Comparison of ENCODE assay signal across 8 mouse cellular contexts in genomic region chr11:58214391-58215048, GRCm38 (mm10). TPM values are rescaled to one million over a fixed set of nuclear protein-coding genes. Genes with fewer than 3 reads are reported as not detected.
DNase-seq lines count a peak whose midpoint lies in the region; ATAC-seq lines count a peak whose summit lies in the region.

No protein-coding gene starts in this region.

- no peaks in the 10 kb centered on the region for H3K36me3 ChIP-seq in embryonic facial prominence, embryonic 12.5 days
- H3K36me3 ChIP-seq in intestine, embryonic 16.5 days (ENCODE audit: control insufficient read depth, insufficient read depth, low read length): no peaks in the 10 kb centered on the region
- H3K36me3 ChIP-seq in limb, embryonic 10.5 days: no peaks in the 10 kb centered on the region
- no peaks in the 10 kb centered on the region for H3K36me3 ChIP-seq in midbrain, embryonic 10.5 days

- ATAC-seq in embryonic facial prominence, embryonic 12.5 days (ENCODE audit: insufficient number of reproducible peaks, insufficient read depth, low FRiP score, low TSS enrichment): peak; percentile 77
- ATAC-seq in granulocyte monocyte progenitor cell, adult 5-6 weeks (replicated peaks; ENCODE audit: poor library complexity, severe bottlenecking): peak; percentile 90
- ATAC-seq in intestine, embryonic 16.5 days: peak; percentile 91

- H3K9me3 ChIP-seq in embryonic facial prominence, embryonic 12.5 days: no peaks in the 10 kb centered on the region
- no peaks in the 10 kb centered on the region for H3K9me3 ChIP-seq in intestine, embryonic 16.5 days (ENCODE audit: control insufficient read depth, low read length)
- H3K9me3 ChIP-seq in limb, embryonic 10.5 days (replicated peaks): no peaks in the 10 kb centered on the region
- no peaks in the 10 kb centered on the region for H3K9me3 ChIP-seq in midbrain, embryonic 10.5 days (replicated peaks)

- 41% methylated on average over 17 of the region's 17 CpGs for WGBS in embryonic facial prominence, embryonic 12.5 days
- 24% methylated on average over 17 of the region's 17 CpGs for WGBS in intestine, embryonic 16.5 days
- 37% methylated on average over 17 of the region's 17 CpGs for WGBS in limb, embryonic 10.5 days
- WGBS in midbrain, embryonic 10.5 days: 51% methylated on average over 16 of the region's 17 CpGs

- peaks cover 11% of the 10 kb centered on the region for H3K4me1 ChIP-seq in embryonic facial prominence, embryonic 12.5 days
- H3K4me1 ChIP-seq in intestine, embryonic 16.5 days (ENCODE audit: control insufficient read depth, insufficient read depth, low read length): peaks cover 6% of the 10 kb centered on the region
- H3K4me1 ChIP-seq in limb, embryonic 10.5 days: peaks cover 36% of the 10 kb centered on the region
- peaks cover 15% of the 10 kb centered on the region for H3K4me1 ChIP-seq in midbrain, embryonic 10.5 days

- peak overlapping the region; percentile 32 for H3K4me3 ChIP-seq in embryonic facial prominence, embryonic 12.5 days
- H3K4me3 ChIP-seq in intestine, embryonic 16.5 days (ENCODE audit: low read length): peak overlapping the region; percentile 61
- peak overlapping the region; percentile 46 for H3K4me3 ChIP-seq in limb, embryonic 10.5 days
- H3K4me3 ChIP-seq in midbrain, embryonic 10.5 days: peak overlapping the region; percentile 36

- H3K27ac ChIP-seq in embryonic facial prominence, embryonic 12.5 days: no peak overlapping the region
- 0 out of 2 replicates have a peak overlapping the region, but pooled peaks have one; percentile 27 for H3K27ac ChIP-seq in intestine, embryonic 16.5 days (ENCODE audit: low read length)
- 0 out of 2 replicates have a peak overlapping the region, but pooled peaks have one; percentile 51 for H3K27ac ChIP-seq in limb, embryonic 10.5 days
- peak overlapping the region; percentile 61 for H3K27ac ChIP-seq in midbrain, embryonic 10.5 days (replicated peaks)

- H3K27me3 ChIP-seq in embryonic facial prominence, embryonic 12.5 days: peaks cover 4% of the 10 kb centered on the region; the same call in 1 of the 2 replicates
- H3K27me3 ChIP-seq in intestine, embryonic 16.5 days (replicated peaks; ENCODE audit: control insufficient read depth, insufficient read depth, low read length): no peaks in the 10 kb centered on the region
- H3K27me3 ChIP-seq in limb, embryonic 10.5 days (ENCODE audit: low read depth, poor library complexity, severe bottlenecking): no peaks in the 10 kb centered on the region
- no peaks in the 10 kb centered on the region for H3K27me3 ChIP-seq in midbrain, embryonic 10.5 days (ENCODE audit: low read depth, poor library complexity, severe bottlenecking)

- H3K4me2 ChIP-seq in embryonic facial prominence, embryonic 12.5 days (replicated peaks): peak overlapping the region; percentile 46
- H3K4me2 ChIP-seq in intestine, embryonic 16.5 days (ENCODE audit: low read depth, low read length): peak overlapping the region; percentile 70

- H3K9ac ChIP-seq in embryonic facial prominence, embryonic 12.5 days: no peak overlapping the region
- peak overlapping the region; percentile 77 for H3K9ac ChIP-seq in intestine, embryonic 16.5 days (ENCODE audit: low read depth, low read length)

- DNase-seq in ZHBTc4 (ENCODE audit: low read depth, low spot score): peak; percentile 74
- DNase-seq in limb, embryonic 10.5 days (ENCODE audit: low spot score): peak; percentile 44
- no peak for DNase-seq in midbrain, embryonic 10.5 days (ENCODE audit: low spot score)
- peak; percentile 14 for DNase-seq in right cerebral cortex, postnatal 4 days
- DNase-seq in cerebellum, adult 11 months: no peak

RNA-seq across cellular contexts. Expression of gene Irgm2, which starts 15.1 kb away (rescaled TPM):
- polyA plus RNA-seq in embryonic facial prominence, embryonic 12.5 days (2016; fragmentation: Nextera tagmentation; extraction: Ambion mirVana): 0.56 and 1.2 TPM in 2 replicates
- 5.2 and 5.4 TPM in 2 replicates for total RNA-seq in granulocyte monocyte progenitor cell, adult 5-6 weeks (2014; fragmentation: Nextera tagmentation)
- 4.2 and 6.3 TPM in 2 replicates for total RNA-seq in granulocyte monocyte progenitor cell, adult 5-6 weeks (2017)
- 3.6 and 4.3 TPM in 2 replicates for polyA plus RNA-seq in intestine, embryonic 16.5 days (2015; fragmentation: Nextera tagmentation; extraction: Ambion mirVana)
- polyA plus RNA-seq in limb, embryonic 10.5 days (2016; fragmentation: Nextera tagmentation; extraction: Ambion mirVana): 0.05 and 0.50 TPM in 2 replicates
- polyA plus RNA-seq in midbrain, embryonic 10.5 days (2016; fragmentation: Nextera tagmentation; extraction: Ambion mirVana): 0.56 and 0.57 TPM in 2 replicates

RNA-seq across cellular contexts. Expression of gene Igtp, which starts 15.2 kb away (rescaled TPM):
- 2.7 and 2.9 TPM in 2 replicates for polyA plus RNA-seq in embryonic facial prominence, embryonic 12.5 days (2016; fragmentation: Nextera tagmentation; extraction: Ambion mirVana)
- total RNA-seq in granulocyte monocyte progenitor cell, adult 5-6 weeks (2014; fragmentation: Nextera tagmentation): 8.5 and 9.6 TPM in 2 replicates
- total RNA-seq in granulocyte monocyte progenitor cell, adult 5-6 weeks (2017): 8.7 and 11.8 TPM in 2 replicates
- 4.5 and 4.6 TPM in 2 replicates for polyA plus RNA-seq in intestine, embryonic 16.5 days (2015; fragmentation: Nextera tagmentation; extraction: Ambion mirVana)
- polyA plus RNA-seq in limb, embryonic 10.5 days (2016; fragmentation: Nextera tagmentation; extraction: Ambion mirVana): 1.3 TPM in 2 replicates
- polyA plus RNA-seq in midbrain, embryonic 10.5 days (2016; fragmentation: Nextera tagmentation; extraction: Ambion mirVana): 1.0 and 2.0 TPM in 2 replicates

RNA-seq across cellular contexts. Expression of gene Mrpl22, which starts 43.1 kb away (rescaled TPM):
- 125 and 126 TPM in 2 replicates for polyA plus RNA-seq in embryonic facial prominence, embryonic 12.5 days (2016; fragmentation: Nextera tagmentation; extraction: Ambion mirVana)
- total RNA-seq in granulocyte monocyte progenitor cell, adult 5-6 weeks (2014; fragmentation: Nextera tagmentation): 77.4 and 92.5 TPM in 2 replicates
- total RNA-seq in granulocyte monocyte progenitor cell, adult 5-6 weeks (2017): 58.4 and 65.0 TPM in 2 replicates
- 114 and 125 TPM in 2 replicates for polyA plus RNA-seq in intestine, embryonic 16.5 days (2015; fragmentation: Nextera tagmentation; extraction: Ambion mirVana)
- 143 and 156 TPM in 2 replicates for polyA plus RNA-seq in limb, embryonic 10.5 days (2016; fragmentation: Nextera tagmentation; extraction: Ambion mirVana)
- polyA plus RNA-seq in midbrain, embryonic 10.5 days (2016; fragmentation: Nextera tagmentation; extraction: Ambion mirVana): 141 and 142 TPM in 2 replicates

RNA-seq across cellular contexts. Expression of gene Gemin5, which starts 46.2 kb away (rescaled TPM):
- 25.6 and 29.8 TPM in 2 replicates for polyA plus RNA-seq in embryonic facial prominence, embryonic 12.5 days (2016; fragmentation: Nextera tagmentation; extraction: Ambion mirVana)
- total RNA-seq in granulocyte monocyte progenitor cell, adult 5-6 weeks (2014; fragmentation: Nextera tagmentation): 23.7 and 26.5 TPM in 2 replicates
- total RNA-seq in granulocyte monocyte progenitor cell, adult 5-6 weeks (2017): 29.6 and 31.4 TPM in 2 replicates
- polyA plus RNA-seq in intestine, embryonic 16.5 days (2015; fragmentation: Nextera tagmentation; extraction: Ambion mirVana): 11.7 and 11.8 TPM in 2 replicates
- polyA plus RNA-seq in limb, embryonic 10.5 days (2016; fragmentation: Nextera tagmentation; extraction: Ambion mirVana): 35.8 and 40.1 TPM in 2 replicates
- polyA plus RNA-seq in midbrain, embryonic 10.5 days (2016; fragmentation: Nextera tagmentation; extraction: Ambion mirVana): 27.1 and 31.4 TPM in 2 replicates

Comparison
In these comparisons a context has a peak if more than half of its experiments do, and no peak if none do; other contexts are left out.
1. DNase-seq: peak in ZHBTc4 (single experiment), limb, embryonic 10.5 days (single experiment) and right cerebral cortex, postnatal 4 days (single experiment); none in midbrain, embryonic 10.5 days (single experiment) and cerebellum, adult 11 months (single experiment).
2. Peak in every context shown above with its lines, with median percentiles within 50 percentile points of each other: ATAC-seq and H3K4me3 ChIP-seq.